Mouse (Mus musculus): Measurements from ENCODE around the gene Tmem25.

DNA sequence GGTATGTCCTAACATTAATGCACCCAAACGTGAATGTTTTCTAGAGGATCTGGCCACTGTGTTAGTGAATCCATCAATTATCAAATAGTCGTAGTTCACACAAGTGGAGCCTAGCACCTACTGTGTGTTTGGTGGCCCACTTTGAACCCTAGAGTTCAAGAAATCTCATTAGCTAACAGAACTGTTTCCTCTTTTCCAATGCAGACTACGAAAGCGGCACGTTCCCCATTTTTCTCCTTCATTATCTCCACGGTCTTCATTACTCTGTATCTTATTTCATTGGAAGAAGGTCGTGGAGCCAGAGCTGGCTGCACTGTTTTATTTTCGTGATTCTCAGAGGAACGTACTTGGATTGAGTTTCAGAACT lies 834 bp upstream of the Tmem25 start:
- TF ChIP-seq GATA1 (IDR thresholded peaks at IDR 0.05; ENCODE audit: borderline replicate concordance, low read length) = no peak
- TF ChIP-seq CTCF (IDR thresholded peaks at IDR 0.05; ENCODE audit: low read depth, low read length) = no peak
- TF ChIP-seq TAL1 (conservative IDR thresholded peaks at IDR 0.05; ENCODE audit: low read depth, low read length) = no peak

All from G1E (cell line).